Mouse (Mus musculus) kidney, adult 11 months (tissue): ENCODE measurements at regions not wholly inside any gene's neighbourhood (a gene's known extent, or its start where the extent isn't known, plus 50 kb on each side); places are given as distances from the start of the nearest gene placed in this dataset.
A peak's percentile ranks its signal among the peaks of the same experiment; 100 is the strongest.

Experiments
- DNase-seq: peaks from one replicate; pipeline ENCODE4 v3.0.0; 2022

GRCm38 (mm10) chr5:75346836-75347773 lies 195.0 kb downstream of the Pdgfra start:
- no peak for DNase-seq

GRCm38 (mm10) chr5:75347774-75348116 lies 195.7 kb downstream of the Pdgfra start:
- no peak for DNase-seq

- DNase-seq, result no peak
Measured at GRCm38 (mm10) chr5:75355266-75355665, 203.2 kb downstream of the Pdgfra start.

- DNase-seq, result no peak
Measured at GRCm38 (mm10) chr5:75358869-75359268, 206.8 kb downstream of the Pdgfra start.

- no peak for DNase-seq
Measured at GRCm38 (mm10) chr5:75363832-75364231, 210.9 kb upstream of the Kit start.

- DNase-seq, result no peak
Measured at GRCm38 (mm10) chr5:75367282-75367681, 207.4 kb upstream of the Kit start.

- peak; percentile 20 for DNase-seq
Measured at GRCm38 (mm10) chr5:75368691-75369090, 206.0 kb upstream of the Kit start.

- DNase-seq, result no peak
Measured at GRCm38 (mm10) chr5:75372849-75373248, 201.9 kb upstream of the Kit start.

- peak; percentile 43 for DNase-seq
Measured at GRCm38 (mm10) chr5:75377311-75378300, 197.1 kb upstream of the Kit start.

GRCm38 (mm10) chr5:75378655-75379054 lies 196.1 kb upstream of the Kit start:
- DNase-seq, result no peak

GRCm38 (mm10) chr5:75380340-75380739 lies 194.4 kb upstream of the Kit start:
- no peak for DNase-seq

GRCm38 (mm10) chr5:75382138-75382537 lies 192.6 kb upstream of the Kit start:
- DNase-seq, result no peak

GRCm38 (mm10) chr5:75387886-75388454 lies 186.7 kb upstream of the Kit start:
- DNase-seq, result no peak

GRCm38 (mm10) chr5:75388699-75389260 lies 185.9 kb upstream of the Kit start:
- no peak for DNase-seq

GRCm38 (mm10) chr5:75389433-75389971 lies 185.2 kb upstream of the Kit start:
- DNase-seq, result no peak

GRCm38 (mm10) chr5:75398820-75399219 lies 175.9 kb upstream of the Kit start:
- no peak for DNase-seq

- DNase-seq, result no peak
Measured at GRCm38 (mm10) chr5:75401734-75402133, 173.0 kb upstream of the Kit start.

GRCm38 (mm10) chr5:75402631-75403030 lies 172.1 kb upstream of the Kit start:
- peak; percentile 28 for DNase-seq

- peak; percentile 14 for DNase-seq
Measured at GRCm38 (mm10) chr5:75403531-75403930, 171.2 kb upstream of the Kit start.

GRCm38 (mm10) chr5:75404601-75405285 lies 170.0 kb upstream of the Kit start:
- DNase-seq, result peak; percentile 47

- peak; percentile 7 for DNase-seq
Measured at GRCm38 (mm10) chr5:75405496-75405895, 169.2 kb upstream of the Kit start.

GRCm38 (mm10) chr5:75407686-75408085 lies 167.0 kb upstream of the Kit start:
- DNase-seq, result no peak
